Mouse (Mus musculus): ENCODE data around the gene Fam174a. TPM values are rescaled to one million over a fixed set of nuclear protein-coding genes. Genes with fewer than 3 reads are reported as not detected.

The Fam174a gene
- total RNA-seq (2021) = 10 to 100 TPM; 26.4 to 27.3 TPM
- long read RNA-seq, experiment 1, transcript Fam174a-201 (3 exons, 2,112 nt) = major isoform, 45 of 49 reads
- long read RNA-seq, experiment 1, partial matches to known transcripts = 3 of 49 reads
- long read RNA-seq, experiment 1, other reads (novel, unspliced or antisense) = 1 of 49 reads
- long read RNA-seq, experiment 2, transcript Fam174a-201 (3 exons, 2,112 nt) = major isoform, 33 of 34 reads
- long read RNA-seq, experiment 2, partial matches to known transcripts = 0 of 34 reads
- long read RNA-seq, experiment 2, other reads (novel, unspliced or antisense) = 1 of 34 reads

DNA sequence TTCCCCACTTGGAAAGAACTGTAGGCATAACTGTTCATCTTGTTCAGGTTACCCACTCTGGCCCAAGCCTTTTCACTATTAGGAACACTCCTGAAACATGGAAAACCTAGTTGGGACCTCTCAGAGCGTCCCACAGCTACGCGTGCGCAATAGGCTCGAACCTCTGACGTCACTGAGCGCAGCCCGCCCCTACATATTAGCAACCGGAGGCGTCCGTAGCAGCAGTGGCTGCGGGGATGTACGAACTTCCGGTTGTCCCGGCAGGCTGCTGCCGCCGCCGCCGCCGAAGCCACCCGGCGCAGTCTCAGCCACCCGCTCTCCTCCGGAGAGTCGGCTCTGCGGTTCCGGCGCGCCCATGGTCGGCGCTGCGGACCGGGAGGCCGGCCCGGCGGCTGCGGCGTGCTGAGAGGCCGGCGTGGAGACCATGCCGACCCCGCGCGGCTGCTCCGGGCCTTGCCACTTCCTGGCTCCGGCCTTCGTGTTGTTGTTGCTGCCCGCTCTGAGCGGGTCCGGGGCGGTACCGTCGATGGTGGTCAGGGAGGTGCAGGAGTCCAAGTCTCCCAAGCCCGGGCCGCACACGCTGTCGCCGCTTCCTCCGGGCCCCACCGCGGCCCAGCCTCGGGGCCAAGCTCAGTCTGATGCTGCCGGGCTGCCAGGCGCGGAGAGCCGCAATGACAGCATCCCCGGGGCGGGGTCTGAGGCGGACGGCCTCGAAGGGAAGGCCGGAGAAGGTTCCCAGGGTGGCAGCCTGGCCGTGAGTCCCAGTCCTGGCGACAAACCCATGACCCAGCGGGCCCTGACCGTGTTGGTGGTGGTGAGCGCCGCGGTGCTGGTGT lies at the start of gene Fam174a:
Gene Fam174a (plus strand): TSS at position 231 of the 836 bp plus-strand sequence.
- peak; percentile 96 to 97 for DNase-seq

DNA sequence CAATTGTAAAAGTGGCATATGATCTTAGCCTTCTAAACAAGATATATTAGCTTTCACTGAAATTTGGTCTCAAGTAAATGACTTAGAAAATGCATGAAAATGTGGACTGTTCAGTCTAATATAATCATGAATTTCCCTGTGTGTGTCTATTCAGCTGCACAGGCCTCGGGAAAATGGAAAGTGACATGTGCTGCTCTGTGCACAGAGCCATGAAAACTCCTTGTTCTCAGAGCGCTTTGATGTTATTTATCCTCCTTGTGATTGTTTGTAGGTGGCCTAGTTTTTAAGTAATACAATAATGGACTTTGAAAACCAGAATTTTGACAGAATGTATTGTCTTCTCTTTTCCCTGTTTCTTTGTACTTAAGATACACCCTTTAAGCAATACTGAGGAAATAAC lies 49.6 kb upstream of the Fam174a start:
- no peak for DNase-seq

DNA sequence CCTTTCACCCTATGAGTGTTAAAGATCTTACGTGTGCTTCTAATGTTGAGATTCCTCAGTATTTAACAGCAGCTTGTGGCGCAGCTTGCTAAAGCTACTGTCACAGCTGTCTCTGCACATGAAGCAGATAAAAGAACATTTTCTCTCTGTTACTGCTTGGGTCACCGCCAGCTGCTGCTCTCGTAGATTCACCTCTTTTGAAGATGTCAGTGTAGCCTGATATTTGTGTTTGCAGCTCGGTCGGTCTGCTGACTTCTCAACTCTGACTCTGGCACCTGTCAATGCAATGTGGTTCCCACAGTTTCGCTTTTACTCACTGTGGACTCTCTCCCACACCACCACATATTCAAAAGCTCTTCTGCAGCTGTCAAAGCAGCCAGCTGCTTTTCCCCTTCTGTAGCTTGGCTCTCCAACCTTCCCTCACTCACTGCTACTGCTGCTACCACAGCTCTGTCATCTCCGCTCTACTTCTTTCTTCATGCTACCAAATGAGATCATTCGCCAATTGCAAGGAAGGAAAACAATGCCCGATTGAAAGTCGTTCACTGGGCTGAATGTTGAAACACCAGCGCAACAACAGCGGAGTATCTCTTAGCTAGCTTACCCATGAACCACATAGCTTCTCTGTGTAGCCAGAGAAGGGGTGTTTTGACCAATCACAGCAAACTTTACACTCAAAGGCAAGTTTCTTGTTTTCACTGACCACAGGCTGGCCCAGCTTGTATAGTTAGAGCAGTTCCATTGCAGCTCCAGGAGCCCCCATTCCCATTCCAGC lies 45.3 kb upstream of the Fam174a start:
- DNase-seq = peak; percentile 9 to 21

DNA sequence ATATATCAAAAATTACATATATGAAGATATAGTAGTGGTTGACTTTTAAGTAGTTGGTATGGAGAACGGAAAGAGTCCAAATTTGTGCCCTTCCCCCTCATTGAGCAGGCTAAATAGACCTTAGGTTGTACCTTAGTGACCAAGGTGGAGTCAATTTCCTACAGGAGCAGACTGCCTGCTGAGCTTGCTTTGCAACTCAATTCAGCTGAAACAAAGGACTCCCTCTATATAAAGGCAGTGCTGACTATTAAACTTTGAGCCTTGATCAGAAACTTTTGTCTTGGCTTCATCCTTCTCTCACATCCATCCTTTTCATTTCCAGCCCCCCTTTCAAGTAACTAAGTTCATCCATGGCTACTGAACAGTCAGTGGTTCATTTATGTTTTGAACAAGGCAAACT lies 40.1 kb upstream of the Fam174a start:
- no peak for DNase-seq

DNA sequence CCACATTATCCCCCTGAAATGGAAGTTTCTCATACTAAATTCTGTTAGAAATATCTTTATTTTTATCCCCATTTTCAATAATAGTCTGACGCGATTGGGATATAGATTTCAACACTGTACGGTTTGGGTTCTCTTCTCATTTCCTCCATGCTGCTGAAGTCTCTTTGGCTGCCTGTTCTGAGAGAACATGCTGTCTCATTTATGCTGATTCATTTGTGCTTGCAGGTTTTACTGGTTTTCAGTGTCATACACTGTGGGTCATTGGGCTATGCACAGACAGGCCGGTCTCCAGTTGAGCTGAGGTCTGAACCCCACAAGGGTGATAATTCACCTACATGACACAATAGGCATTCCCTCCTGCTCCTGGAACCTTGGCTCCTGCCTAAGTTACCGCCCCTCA lies 5.1 kb upstream of the Fam174a start:
- no peak for DNase-seq

DNA sequence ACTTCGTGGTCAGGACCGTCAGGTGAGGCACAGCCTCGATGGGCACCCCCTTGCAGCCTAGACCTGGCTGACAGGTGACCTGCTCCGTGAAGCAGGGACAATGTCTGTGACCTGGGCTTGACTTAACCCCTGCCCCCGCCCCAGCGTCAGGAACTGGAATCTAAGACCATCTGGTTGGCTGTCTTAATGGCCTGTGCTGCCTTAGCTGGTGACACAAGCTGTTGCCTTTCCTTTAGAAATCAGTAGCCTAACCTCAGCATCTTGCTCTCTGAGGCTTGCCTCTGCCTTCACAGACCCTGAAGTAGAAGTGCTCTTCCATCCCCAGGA lies 769 bp downstream of the Fam174a start:
- no peak for DNase-seq

DNA sequence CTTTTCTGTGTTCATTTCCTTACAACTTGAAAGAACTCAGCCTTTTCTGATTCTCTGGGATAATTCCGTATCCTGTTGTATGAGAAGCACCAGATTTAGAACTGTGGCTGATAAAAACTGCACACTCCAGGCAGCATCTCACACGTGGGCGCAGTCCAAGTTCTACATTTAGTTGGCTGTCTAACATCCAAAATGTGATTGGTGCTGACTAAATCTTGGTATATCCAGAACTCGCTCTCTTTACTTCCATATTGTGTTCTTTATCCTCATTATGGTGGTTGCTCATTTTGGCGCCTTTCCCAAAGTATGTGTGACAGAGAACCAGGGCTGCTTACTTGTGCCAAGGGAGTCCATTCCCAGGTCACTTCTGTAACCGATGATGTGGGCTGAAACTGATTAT lies 2.6 kb downstream of the Fam174a start:
- peak; percentile 24 to 33 for DNase-seq

DNA sequence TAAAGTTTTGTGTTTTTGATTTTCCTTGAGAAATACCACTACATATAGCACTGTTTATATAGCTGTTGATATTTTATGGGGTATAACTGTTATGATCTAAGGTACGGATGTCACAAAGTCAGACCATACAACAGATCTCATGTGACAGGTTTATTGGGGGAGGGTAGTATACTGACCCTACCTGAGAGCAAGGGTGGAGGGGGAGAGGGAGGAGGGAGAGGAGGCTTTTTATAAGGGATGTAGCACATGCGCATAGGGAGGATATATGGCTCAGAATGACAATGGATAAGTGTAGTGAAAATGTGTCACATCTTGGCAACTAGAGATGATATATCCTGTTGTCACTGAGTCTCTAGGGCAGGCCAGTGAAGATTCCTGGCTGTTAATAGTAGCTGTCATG lies 8.8 kb downstream of the Fam174a start:
- no peak for DNase-seq

DNA sequence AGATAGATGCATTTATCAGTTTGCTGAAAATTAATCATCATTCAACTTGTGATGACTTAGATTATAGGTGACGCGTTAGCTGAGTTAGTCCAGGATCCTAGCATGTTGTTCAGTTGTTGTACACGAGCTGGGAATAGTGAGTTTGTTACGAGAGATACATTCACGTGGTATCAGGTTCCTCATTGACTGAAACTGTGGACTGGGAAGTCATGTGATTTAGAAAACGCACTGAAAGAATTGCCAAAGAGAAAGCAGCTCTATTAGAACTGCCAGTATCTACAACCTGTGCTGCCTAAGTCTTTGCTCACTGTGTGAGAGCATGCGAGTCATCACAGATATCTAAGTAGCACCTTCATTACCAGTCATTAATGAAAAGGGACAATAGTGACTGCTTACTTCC lies 9.6 kb downstream of the Fam174a start:
- DNase-seq = peak in 1 of 2 experiments; percentile 14

DNA sequence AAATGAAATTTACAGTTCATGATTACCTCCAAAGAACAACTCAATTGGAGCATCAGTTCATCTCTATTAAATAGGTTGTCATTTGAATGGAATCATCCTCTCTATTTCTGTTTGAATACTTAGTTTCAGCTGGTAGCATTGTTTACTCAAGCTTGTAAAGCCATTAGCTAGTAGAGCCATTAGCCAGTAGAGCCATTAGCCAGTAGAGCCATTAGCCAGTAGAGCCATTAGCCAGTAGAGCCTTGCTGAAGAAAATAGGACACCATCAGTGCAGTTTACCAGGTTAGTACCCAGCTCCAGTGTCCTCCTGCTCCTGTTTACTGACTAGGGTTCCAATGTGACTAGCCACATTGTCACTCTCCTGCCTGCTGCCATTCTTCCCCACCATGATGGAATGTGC lies 13.4 kb downstream of the Fam174a start:
- no peak for DNase-seq

DNA sequence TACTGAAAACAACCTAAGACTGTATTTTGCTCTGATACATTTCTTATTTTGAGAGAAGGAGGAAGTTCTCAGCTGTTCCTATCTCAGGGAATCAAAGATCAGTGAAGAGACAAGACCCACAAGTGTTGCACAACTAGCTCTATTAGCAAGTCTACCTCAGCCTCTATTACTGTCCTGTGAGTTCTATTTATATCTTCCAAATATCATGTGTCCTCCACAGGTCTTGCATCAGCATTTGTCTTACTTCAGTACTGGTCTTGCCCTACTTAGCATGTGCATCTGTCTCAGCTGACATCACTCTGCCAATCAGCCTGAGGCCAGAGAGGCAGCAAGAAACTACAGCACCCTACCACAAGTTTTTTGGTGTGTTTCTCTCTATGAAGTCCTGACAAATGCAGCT lies 26.2 kb downstream of the Fam174a start:
- DNase-seq = no peak

DNA sequence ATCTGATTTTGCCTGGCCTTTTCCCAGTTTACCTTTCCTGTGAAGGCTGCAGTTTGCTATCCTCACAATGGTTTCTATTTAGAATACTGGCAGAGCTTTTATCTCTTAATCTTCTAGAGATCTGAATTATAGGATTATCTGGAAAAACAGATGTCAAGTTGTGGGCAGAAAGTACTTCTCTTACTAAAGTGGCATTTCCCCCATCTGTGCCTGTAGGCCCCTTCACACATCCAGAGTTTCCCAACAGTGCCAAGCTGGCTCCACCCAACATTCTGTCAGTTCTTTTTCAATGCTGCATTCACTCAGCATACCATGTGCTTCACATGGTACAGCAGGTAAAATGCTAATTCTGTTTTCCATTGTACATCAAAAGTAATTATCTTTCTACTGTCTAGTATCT lies 28.8 kb downstream of the Fam174a start:
- no peak for DNase-seq

DNA sequence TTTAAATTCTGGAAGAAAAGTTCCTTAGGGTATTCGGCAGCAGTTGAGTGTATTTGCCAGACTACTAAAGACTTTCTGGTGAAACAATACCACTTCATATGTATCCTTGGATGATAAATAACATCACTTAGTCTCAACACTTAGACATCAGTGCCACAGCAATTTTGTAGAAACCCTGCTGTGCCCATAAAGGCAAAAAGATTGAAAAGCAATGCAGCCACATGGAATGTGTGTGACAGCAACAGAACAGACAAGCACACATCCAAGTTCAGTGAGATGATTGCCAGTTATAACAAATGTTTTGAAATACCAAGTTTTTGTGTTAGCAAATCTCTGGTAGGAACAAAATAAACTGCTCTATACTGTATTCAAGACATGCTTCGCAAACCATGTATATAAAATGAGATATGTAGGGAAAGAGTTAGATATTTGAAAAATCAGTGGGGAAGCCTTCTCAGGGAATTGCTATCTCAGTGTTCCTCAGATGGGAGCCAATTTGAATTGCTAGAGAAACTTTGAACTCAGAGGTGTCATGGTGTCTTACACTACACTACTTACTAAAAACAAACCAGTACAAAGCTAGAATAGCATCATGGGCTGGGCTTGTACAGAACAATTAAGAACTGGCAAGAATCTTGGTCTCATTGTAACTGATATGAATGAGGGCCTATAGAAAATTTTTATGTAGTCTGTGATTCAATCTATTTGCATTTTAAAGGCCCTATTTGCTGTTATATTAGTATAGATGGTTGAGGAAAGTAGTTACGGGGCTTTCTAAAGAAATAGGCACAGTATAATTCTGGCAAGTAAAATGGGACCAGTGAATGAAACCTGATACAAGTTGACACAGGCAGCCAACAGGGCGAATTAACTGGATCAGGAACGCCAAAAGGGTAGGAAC lies 30.4 kb downstream of the Fam174a start:
- DNase-seq = no peak

DNA sequence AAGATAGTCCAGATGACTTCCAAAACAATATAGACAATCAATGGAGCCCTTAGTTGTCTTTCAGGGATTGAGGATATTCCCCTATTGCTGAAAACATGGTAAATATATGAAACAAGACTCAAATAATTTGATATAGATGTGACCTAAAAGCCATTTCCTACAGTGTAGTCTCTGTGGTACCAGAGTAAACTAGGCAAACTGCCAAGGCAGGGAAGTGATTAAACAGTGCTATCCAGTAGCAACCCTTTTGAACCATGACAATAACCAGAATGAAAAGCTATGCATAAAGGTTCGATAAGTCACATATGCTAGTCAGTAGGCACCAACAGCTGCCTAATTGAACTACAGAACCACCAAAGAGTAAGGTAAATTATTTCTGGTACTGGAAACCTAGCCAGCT lies 40.7 kb downstream of the Fam174a start:
- DNase-seq = no peak

DNA sequence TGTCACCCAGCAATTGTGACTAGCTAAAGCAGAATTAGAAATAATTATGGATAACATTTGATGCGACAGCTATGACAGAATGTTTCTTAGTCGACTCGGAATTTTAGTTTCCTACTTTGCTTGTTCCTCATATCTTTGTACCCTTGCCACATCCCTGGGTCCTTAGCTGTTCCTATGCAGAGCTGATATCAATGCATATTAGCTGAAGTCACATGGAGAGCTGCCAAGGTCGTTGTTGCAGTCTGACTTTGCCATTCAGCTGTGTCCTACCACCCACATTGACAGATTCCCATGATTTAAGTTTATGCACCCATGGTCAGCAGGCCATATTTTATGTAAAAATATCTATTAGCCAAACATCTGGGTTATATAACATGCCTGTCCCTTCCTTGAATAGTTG lies 43.5 kb downstream of the Fam174a start:
- peak in 1 of 2 experiments; percentile 4 for DNase-seq

DNA sequence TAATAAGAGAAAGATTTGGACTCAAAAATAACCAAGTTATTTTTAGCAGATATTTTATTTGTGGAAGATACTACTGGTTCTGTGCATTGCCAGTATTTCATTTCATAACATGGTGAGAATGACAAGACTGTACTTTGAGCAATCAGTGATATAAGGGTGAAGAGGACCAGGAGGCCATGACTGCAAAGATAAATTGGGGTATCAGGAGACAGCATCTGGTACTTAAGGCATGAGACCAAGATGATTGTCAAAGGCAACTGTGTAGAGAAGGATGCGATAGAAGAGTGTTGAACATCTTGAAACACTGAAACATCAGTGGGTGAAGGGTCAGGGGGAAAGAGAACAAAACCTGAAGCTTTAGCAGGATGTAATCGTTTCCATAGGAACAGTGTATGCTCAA lies 50.3 kb downstream of the Fam174a start:
- DNase-seq = no peak

DNA sequence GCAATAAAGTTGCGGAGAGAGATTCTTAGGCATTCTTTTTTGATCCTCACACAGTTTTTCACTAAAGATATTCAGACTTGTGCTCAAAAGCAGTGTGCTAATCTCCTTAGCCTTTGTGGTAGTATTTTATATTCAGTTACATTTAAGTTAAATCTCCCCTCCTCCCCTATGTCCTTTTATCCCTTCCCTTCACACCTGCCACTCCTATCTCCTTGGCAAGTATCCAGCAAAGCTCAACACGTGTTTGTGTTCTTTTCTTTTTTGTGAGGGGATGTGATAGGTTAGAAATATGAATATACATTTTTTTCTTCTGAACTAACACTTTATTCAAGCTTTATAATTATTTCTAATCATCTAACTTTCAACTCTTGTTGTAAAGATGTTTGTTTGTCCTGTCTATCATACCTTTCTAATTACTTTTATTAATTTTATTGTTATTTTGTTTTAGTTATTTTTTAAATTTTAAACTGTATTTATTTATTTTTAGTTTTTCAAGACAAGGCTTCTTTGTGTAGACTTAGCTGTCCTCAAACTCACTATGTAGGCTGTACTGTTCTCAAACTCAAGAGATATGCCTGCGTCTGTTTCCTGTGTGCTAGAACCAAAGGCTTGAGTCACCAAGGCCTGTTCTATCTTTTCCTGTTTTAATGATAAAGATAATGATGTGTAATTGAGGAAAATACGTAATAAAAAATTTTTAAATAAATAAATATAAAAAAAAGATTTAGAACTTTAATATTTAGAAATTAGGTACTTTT lies 53.4 kb downstream of the Fam174a start:
- DNase-seq = no peak

DNA sequence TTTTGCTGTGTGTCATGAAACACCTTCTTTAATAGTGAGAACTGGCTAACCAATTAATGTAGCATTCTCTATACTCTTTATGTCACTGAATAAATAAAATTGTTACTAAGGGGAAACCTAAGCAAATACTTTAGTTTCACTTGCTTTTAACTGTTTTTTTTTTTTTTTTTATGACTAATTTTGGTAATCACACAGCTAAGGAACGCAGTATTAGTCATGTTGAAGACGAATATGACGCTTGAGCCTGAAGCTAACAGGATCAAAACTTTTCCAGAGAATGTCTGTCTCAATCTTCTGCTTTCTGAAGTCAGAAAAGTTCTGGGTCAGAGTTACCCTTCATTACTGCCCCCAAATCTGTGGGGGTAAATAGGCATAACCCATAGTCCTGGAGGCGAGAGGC lies 54.3 kb downstream of the Fam174a start:
- no peak for DNase-seq

DNA sequence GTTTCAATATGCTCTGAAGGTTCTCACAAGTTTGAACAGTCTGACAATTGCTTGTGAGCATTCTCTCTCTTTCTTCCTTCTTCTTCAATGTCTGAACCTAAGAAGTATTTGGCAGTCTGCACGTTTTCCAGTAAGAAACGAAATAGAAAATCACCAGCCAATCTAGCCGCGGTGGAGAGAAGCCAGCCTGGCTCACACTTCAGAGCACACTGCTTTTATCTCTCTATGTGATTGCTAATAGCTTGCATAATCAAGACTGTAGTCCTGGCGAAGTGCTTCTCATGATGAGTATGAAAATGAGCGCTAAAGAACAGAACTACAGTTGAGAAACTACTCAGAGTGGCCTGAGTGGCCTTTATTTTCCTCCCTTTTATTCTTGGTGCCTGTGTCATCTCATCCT lies 62.0 kb downstream of the Fam174a start:
- DNase-seq = no peak

DNA sequence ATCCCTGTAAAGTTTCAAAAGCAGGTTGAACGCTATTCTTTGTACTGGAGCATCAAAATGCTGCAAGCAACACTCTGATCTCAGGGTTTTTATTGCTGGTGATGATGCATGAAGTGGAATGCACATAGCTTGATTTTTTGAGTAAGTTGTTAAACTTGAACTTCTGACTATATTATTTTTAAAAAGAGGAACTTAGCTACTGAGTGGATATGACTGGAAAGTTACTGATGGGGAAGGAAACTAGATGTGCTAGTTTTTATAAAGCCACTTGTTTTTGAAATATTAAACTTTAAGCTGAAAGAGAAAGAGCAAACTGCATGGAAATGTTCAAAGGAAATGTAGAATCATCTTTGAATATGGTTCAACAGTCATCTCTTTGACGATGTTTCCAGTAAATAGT lies 67.6 kb downstream of the Fam174a start:
- no peak for DNase-seq
